Mouse (Mus musculus) MEL (cell line): ENCODE measurements around the gene Asah2. TPM values are rescaled to one million over a fixed set of nuclear protein-coding genes. Genes with fewer than 3 reads are reported as not detected.

Experiments used
- DNase-seq: peaks from one replicate; pipeline ENCODE4 v3.0.0; 2011; ENCODE audit warnings: low read depth, low spot score
- H3K27ac ChIP-seq: 2 replicates; pipeline ENCODE4 v1.5.1; 2012; ENCODE audit warnings: low read depth, mild to moderate bottlenecking, control low read depth, low read length, moderate library complexity; ENCODE audit not compliant: control insufficient read depth
- H3K27me3 ChIP-seq, 2 experiments: fragments of 150-350 bp in 1 of 2; sonication (generic) in 1 of 2; 2 replicates each; pipeline ENCODE4 v1.6.1; 2012; ENCODE audit warnings: low read length in 2 of 2, mild to moderate bottlenecking in 2 of 2, improper control_type of control experiment in 1 of 2, moderate library complexity in 1 of 2; ENCODE audit not compliant: insufficient read depth in 2 of 2, control insufficient read depth in 1 of 2
- H3K36me3 ChIP-seq, 2 experiments: 2 replicates each; pipeline ENCODE4 v1.6.1; 2012 to 2014; ENCODE audit warnings: low read length in 2 of 2, improper control_type of control experiment in 1 of 2, inconsistent platforms in 1 of 2, mild to moderate bottlenecking in 1 of 2; ENCODE audit not compliant: insufficient read depth in 2 of 2, control insufficient read depth in 1 of 2
- H3K4me1 ChIP-seq, 2 experiments: fragments of 150-350 bp in 1 of 2; sonication (generic) in 1 of 2; 2 replicates each; pipeline ENCODE4 v1.6.1; 2012; ENCODE audit warnings: low read length in 2 of 2, improper control_type of control experiment in 1 of 2, mild to moderate bottlenecking in 1 of 2; ENCODE audit not compliant: insufficient read depth in 2 of 2, control insufficient read depth in 1 of 2
- H3K4me3 ChIP-seq, 2 experiments: fragments of 150-350 bp in 1 of 2; sonication (generic) in 1 of 2; 2 replicates each; pipeline ENCODE4 v1.5.1; 2012; ENCODE audit warnings: low read depth in 2 of 2, low read length in 2 of 2, mild to moderate bottlenecking in 2 of 2, moderate library complexity in 2 of 2, control low read depth in 1 of 2, improper control_type of control experiment in 1 of 2; ENCODE audit not compliant: control insufficient read depth in 1 of 2, insufficient read depth in 1 of 2
- H3K79me2 ChIP-seq: 2 replicates; pipeline ENCODE4 v1.6.1; 2012; ENCODE audit warnings: mild to moderate bottlenecking, low read length, moderate library complexity; ENCODE audit not compliant: control insufficient read depth, poor library complexity, insufficient read depth
- H3K9ac ChIP-seq: 2 replicates; pipeline ENCODE4 v1.6.1; 2012; ENCODE audit warnings: low read depth, mild to moderate bottlenecking, control low read depth, low read length, moderate library complexity; ENCODE audit not compliant: control insufficient read depth, poor library complexity, severe bottlenecking
- H3K9me3 ChIP-seq: fragments of 150-350 bp; sonication (generic); replicated peaks from 2 replicates; pipeline ENCODE4 v1.6.1; 2012; ENCODE audit warnings: mild to moderate bottlenecking, low read length, improper control_type of control experiment, moderate library complexity; ENCODE audit not compliant: insufficient read depth
- BHLHE40 ChIP-seq: IDR thresholded peaks from 2 replicates; pipeline ENCODE4 v1.6.1; 2012; ENCODE audit warnings: low read depth, mild to moderate bottlenecking, inconsistent platforms, low read length, improper control_type of control experiment, borderline replicate concordance
- CHD1 ChIP-seq: IDR thresholded peaks from 2 replicates; pipeline ENCODE4 v1.6.1; 2012; ENCODE audit warnings: low read depth, mild to moderate bottlenecking, inconsistent platforms, low read length, improper control_type of control experiment
- CHD2 ChIP-seq: IDR thresholded peaks from 2 replicates; pipeline ENCODE4 v1.6.1; 2011; ENCODE audit warnings: low read length, improper control_type of control experiment
- E2F4 ChIP-seq: IDR thresholded peaks from 2 replicates; pipeline ENCODE4 v1.6.1; 2011; ENCODE audit warnings: low read depth, low read length, improper control_type of control experiment, borderline replicate concordance
- ELF1 ChIP-seq: IDR thresholded peaks from 2 replicates; pipeline ENCODE4 v1.6.1; 2014; ENCODE audit warnings: low read depth, mild to moderate bottlenecking, inconsistent platforms, low read length, improper control_type of control experiment, moderate library complexity
- GABPA ChIP-seq: IDR thresholded peaks from 2 replicates; pipeline ENCODE4 v1.6.1; 2012; ENCODE audit warnings: low read depth, mild to moderate bottlenecking, inconsistent platforms, low read length, improper control_type of control experiment, moderate library complexity
- KAT2A ChIP-seq: conservative IDR thresholded peaks from 2 replicates; pipeline ENCODE4 v1.6.1; 2012; ENCODE audit warnings: low read depth, low read length, improper control_type of control experiment, inconsistent platforms
- MAFK ChIP-seq: IDR thresholded peaks from 2 replicates; pipeline ENCODE4 v1.6.1; 2011; ENCODE audit warnings: low read depth, mild to moderate bottlenecking, low read length, improper control_type of control experiment, borderline replicate concordance
- MAZ ChIP-seq: IDR thresholded peaks from 2 replicates; pipeline ENCODE4 v1.6.1; 2012; ENCODE audit warnings: low read depth, mild to moderate bottlenecking, inconsistent platforms, low read length, improper control_type of control experiment
- MYB ChIP-seq: IDR thresholded peaks from 2 replicates; pipeline ENCODE4 v1.6.1; 2011; ENCODE audit warnings: mild to moderate bottlenecking, low read depth, low read length, improper control_type of control experiment
- MYC ChIP-seq: IDR thresholded peaks from 2 replicates; pipeline ENCODE4 v1.6.1; 2011; ENCODE audit warnings: low read depth, mild to moderate bottlenecking, low read length, improper control_type of control experiment, moderate library complexity
- NELFE ChIP-seq: IDR thresholded peaks from 2 replicates; pipeline ENCODE4 v1.6.1; 2011; ENCODE audit warnings: low read depth, low read length, improper control_type of control experiment
- POLR2AphosphoS5 ChIP-seq: IDR thresholded peaks from 2 replicates; pipeline ENCODE4 v1.6.1; 2012; ENCODE audit warnings: low read depth, borderline replicate concordance, mild to moderate bottlenecking, inconsistent platforms, low read length, moderate library complexity, mixed read lengths
- RAD21 ChIP-seq: IDR thresholded peaks from 2 replicates; pipeline ENCODE4 v1.6.1; 2011; ENCODE audit warnings: mild to moderate bottlenecking, low read depth, low read length, improper control_type of control experiment
- RCOR1 ChIP-seq: IDR thresholded peaks from 2 replicates; pipeline ENCODE4 v1.6.1; 2012; ENCODE audit warnings: low read depth, mild to moderate bottlenecking, inconsistent platforms, low read length, improper control_type of control experiment
- SIN3A ChIP-seq: IDR thresholded peaks from 2 replicates; pipeline ENCODE4 v1.6.1; 2012; ENCODE audit warnings: low read length, improper control_type of control experiment, inconsistent platforms
- TCF12 ChIP-seq: IDR thresholded peaks from 2 replicates; pipeline ENCODE4 v1.6.1; 2014; ENCODE audit warnings: low read depth, mild to moderate bottlenecking, inconsistent platforms, low read length, improper control_type of control experiment, moderate library complexity
- USF1 ChIP-seq: IDR thresholded peaks from 2 replicates; pipeline ENCODE4 v1.6.1; 2014; ENCODE audit warnings: low read depth, mild to moderate bottlenecking, inconsistent platforms, low read length, improper control_type of control experiment, moderate library complexity
- ZC3H11A ChIP-seq: IDR thresholded peaks from 2 replicates; pipeline ENCODE4 v1.6.1; 2012; ENCODE audit warnings: low read depth, mild to moderate bottlenecking, inconsistent platforms, low read length, improper control_type of control experiment
- ZMIZ1 ChIP-seq: IDR thresholded peaks from 2 replicates; pipeline ENCODE4 v1.6.1; 2012; ENCODE audit warnings: low read depth, mild to moderate bottlenecking, inconsistent platforms, low read length, improper control_type of control experiment, moderate library complexity
- ZNF384 ChIP-seq: IDR thresholded peaks from 2 replicates; pipeline ENCODE4 v1.6.1; 2012; ENCODE audit warnings: low read depth, mild to moderate bottlenecking, inconsistent platforms, low read length, improper control_type of control experiment
- polyA plus RNA-seq, 2 experiments: library from polyadenylated mRNA; stranded (reverse) in 1 of 2; unstranded in 1 of 2; fragments of >175 nt in 1 of 2; fragments of >200 nt in 1 of 2; gene quantifications; 2 replicates each; pipeline versions ENCODE4 v1.2.1 to v1.2.4; 2012; ENCODE audit warnings: low replicate concordance in 2 of 2, low read depth in 1 of 2; ENCODE audit not compliant: insufficient read length in 2 of 2, insufficient read depth in 1 of 2, missing spikeins in 1 of 2
- total RNA-seq: library from RNA; depleted of rRNA; stranded (reverse); fragments of 300-350 nt; gene quantifications from 2 replicates; pipeline ENCODE4 v1.2.3, GENCODE M21; 2012

Gene Asah2
- total and polyA plus RNA-seq, 3 experiments: 0.58 to 1.3 TPM; not detected in 1

GRCm38 (mm10) chr19:32119666-32120065, 11.7 kb upstream of the Asah2 start:
- Histone ChIP-seq H3K27me3 (no peaks in the 10 kb centered on the region), H3K79me2 (no peaks in the 10 kb centered on the region), H3K9me3 (no peaks in the 10 kb centered on the region), H3K27ac (no peak overlapping the region), H3K36me3 (peaks cover 0 to 16% of the 10 kb centered on the region in 2 experiments; a peak in 2 of 4 replicates), H3K4me3 (no peak overlapping the region), H3K4me1 (peaks cover 9% of the 10 kb centered on the region in 2 experiments; a peak in 3 of 4 replicates), H3K9ac (no peak overlapping the region)
- no peak for TF ChIP-seq E2F4
- TF ChIP-seq MAZ: no peak
- TF ChIP-seq NELFE: no peak
- no peak for TF ChIP-seq MYB
- TF ChIP-seq CHD1: no peak
- TF ChIP-seq RAD21: no peak
- no peak for TF ChIP-seq ZMIZ1
- TF ChIP-seq ZC3H11A: no peak
- TF ChIP-seq CHD2: no peak
- TF ChIP-seq BHLHE40: no peak
- TF ChIP-seq TCF12: no peak
- no peak for TF ChIP-seq SIN3A
- TF ChIP-seq MYC: no peak
- TF ChIP-seq ELF1: no peak
- no peak for TF ChIP-seq USF1
- TF ChIP-seq MAFK: no peak
- TF ChIP-seq POLR2AphosphoS5: no peak
- TF ChIP-seq GABPA: no peak
- TF ChIP-seq KAT2A: no peak
- DNase-seq: no peak

DNA sequence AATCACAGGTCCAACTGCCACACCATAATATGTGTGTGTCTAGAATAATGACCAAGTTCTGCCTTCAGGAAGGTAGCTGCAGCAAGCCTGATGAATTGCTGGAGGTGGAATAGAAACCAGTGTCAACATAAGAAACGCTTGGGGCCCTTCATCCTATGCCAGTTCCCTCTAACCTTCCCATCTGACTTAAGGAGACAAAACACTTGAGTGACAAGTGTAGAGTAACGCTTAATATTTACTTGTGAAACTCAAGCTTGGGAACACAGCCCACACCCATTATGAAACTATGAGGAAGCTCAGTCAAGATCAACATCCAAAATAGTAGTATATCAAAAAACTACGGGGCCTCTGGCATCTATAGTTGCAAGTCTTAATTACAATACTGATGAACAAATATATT, 10.5 kb upstream of the Asah2 start:
- no peaks in the 10 kb centered on the region for H3K9me3 ChIP-seq
- TF ChIP-seq USF1: no peak
- TF ChIP-seq RCOR1: no peak
- no peak for TF ChIP-seq ZNF384
- TF ChIP-seq POLR2AphosphoS5: no peak
- TF ChIP-seq CHD1: no peak
- H3K9ac ChIP-seq: no peak overlapping the region
- DNase-seq: no peak
- no peaks in the 10 kb centered on the region for H3K27me3 ChIP-seq
- peaks cover 9% of the 10 kb centered on the region in 2 experiments; a peak in 3 of 4 replicates for H3K4me1 ChIP-seq
- H3K27ac ChIP-seq: no peak overlapping the region
- peaks cover 0 to 16% of the 10 kb centered on the region in 2 experiments; a peak in 2 of 4 replicates for H3K36me3 ChIP-seq
- H3K4me3 ChIP-seq: no peak overlapping the region
- H3K79me2 ChIP-seq: no peaks in the 10 kb centered on the region
